Mouse (Mus musculus): ENCODE measurements at regions not wholly inside any gene's neighbourhood (a gene's known extent, or its start where the extent isn't known, plus 50 kb on each side); places are given as distances from the start of the nearest gene placed in this dataset.

DNA sequence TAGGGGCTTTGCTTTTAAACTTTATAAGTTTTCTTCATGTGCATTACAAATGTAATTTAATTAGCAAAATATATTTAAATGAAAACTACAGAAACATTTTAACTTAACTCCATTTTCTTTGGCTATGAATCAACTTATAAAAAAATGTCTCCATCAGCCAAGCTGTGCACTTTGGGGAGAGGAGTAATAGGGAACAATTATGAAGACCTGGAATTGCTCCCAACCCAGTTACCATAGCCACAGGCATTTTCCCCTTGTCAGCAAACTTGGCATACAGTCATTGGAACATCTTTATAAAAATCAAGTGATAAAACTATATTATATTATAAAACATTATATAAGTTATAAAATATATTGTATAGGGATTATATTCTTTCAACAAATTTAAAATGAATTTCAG, 65.0 kb downstream of the Atxn7l3b start:
- H3K9ac ChIP-seq (ENCODE audit: low read depth, low read length) = no peak overlapping the region
- H3K36me3 ChIP-seq (ENCODE audit: control insufficient read depth, insufficient read depth, low read length) = no peaks in the 10 kb centered on the region
- DNase-seq (ENCODE audit: low spot score) (no peak), ATAC-seq (ENCODE audit: low FRiP score) (no peak)
- H3K4me2 ChIP-seq (replicated peaks; ENCODE audit: low read depth, low read length) = no peak overlapping the region
- no peaks in the 10 kb centered on the region for H3K9me3 ChIP-seq (ENCODE audit: control insufficient read depth, low read length)
- no peak overlapping the region for H3K27ac ChIP-seq (ENCODE audit: low read depth, low read length)
- H3K4me1 ChIP-seq (replicated peaks; ENCODE audit: control insufficient read depth, insufficient read depth, low read length) = no peaks in the 10 kb centered on the region
- no peaks in the 10 kb centered on the region for H3K27me3 ChIP-seq (ENCODE audit: control insufficient read depth, insufficient read depth, low read length)
- H3K4me3 ChIP-seq (ENCODE audit: low read depth, low read length) = no peak overlapping the region

DNA sequence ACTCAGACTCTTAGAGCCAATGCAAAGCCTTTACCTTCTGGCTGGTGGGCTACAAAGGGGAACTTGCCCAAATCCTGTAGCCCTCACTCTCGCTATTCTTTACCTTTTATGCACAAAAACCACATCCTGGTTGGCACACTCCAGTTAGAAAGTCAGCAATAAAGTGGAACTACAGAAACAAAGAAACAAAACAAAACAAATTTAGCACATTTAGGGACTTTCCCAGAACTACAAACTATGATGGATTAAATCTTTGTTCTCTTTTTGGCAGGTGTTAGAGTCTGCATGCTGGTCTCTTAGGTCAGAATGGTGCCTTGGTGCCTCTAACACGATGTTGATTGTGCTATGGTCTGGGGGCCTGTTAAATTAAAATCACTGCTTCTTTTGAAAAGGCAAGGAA, 65.4 kb downstream of the Atxn7l3b start:
- no peaks in the 10 kb centered on the region for H3K9me3 ChIP-seq (ENCODE audit: control insufficient read depth, low read length)
- H3K4me1 ChIP-seq (replicated peaks; ENCODE audit: control insufficient read depth, insufficient read depth, low read length) = no peaks in the 10 kb centered on the region
- no peaks in the 10 kb centered on the region for H3K27me3 ChIP-seq (ENCODE audit: control insufficient read depth, insufficient read depth, low read length)
- ATAC-seq (ENCODE audit: low FRiP score) (no peak), DNase-seq (ENCODE audit: low spot score) (no peak)
- 61% methylated on average over 2 of the region's 2 CpGs for WGBS
- H3K27ac ChIP-seq (ENCODE audit: low read depth, low read length) = no peak overlapping the region
- no peak overlapping the region for H3K4me3 ChIP-seq (ENCODE audit: low read depth, low read length)
- no peaks in the 10 kb centered on the region for H3K36me3 ChIP-seq (ENCODE audit: control insufficient read depth, insufficient read depth, low read length)
- H3K9ac ChIP-seq (ENCODE audit: low read depth, low read length) = no peak overlapping the region
- H3K4me2 ChIP-seq (replicated peaks; ENCODE audit: low read depth, low read length) = no peak overlapping the region

- Histone ChIP-seq H3K4me3 (ENCODE audit: low read depth, low read length) (no peak overlapping the region), H3K9me3 (ENCODE audit: control insufficient read depth, low read length) (no peaks in the 10 kb centered on the region), H3K36me3 (ENCODE audit: control insufficient read depth, insufficient read depth, low read length) (no peaks in the 10 kb centered on the region), H3K27ac (ENCODE audit: low read depth, low read length) (no peak overlapping the region), H3K27me3 (ENCODE audit: control insufficient read depth, insufficient read depth, low read length) (no peaks in the 10 kb centered on the region), H3K9ac (ENCODE audit: low read depth, low read length) (no peak overlapping the region), H3K4me2 (replicated peaks; ENCODE audit: low read depth, low read length) (no peak overlapping the region), H3K4me1 (replicated peaks; ENCODE audit: control insufficient read depth, insufficient read depth, low read length) (no peaks in the 10 kb centered on the region)
- WGBS = 73% methylated on average over 1 of the region's 1 CpGs
- no peak for DNase-seq (ENCODE audit: low spot score)
- no peak for ATAC-seq (ENCODE audit: low FRiP score)
These were observed 76.8 kb downstream of the Atxn7l3b start for GRCm38 (mm10) chr10:112851997-112852396.

- Histone ChIP-seq H3K4me3 (ENCODE audit: low read depth, low read length) (no peak overlapping the region), H3K4me2 (replicated peaks; ENCODE audit: low read depth, low read length) (no peak overlapping the region), H3K36me3 (ENCODE audit: control insufficient read depth, insufficient read depth, low read length) (no peaks in the 10 kb centered on the region), H3K4me1 (replicated peaks; ENCODE audit: control insufficient read depth, insufficient read depth, low read length) (no peaks in the 10 kb centered on the region), H3K9ac (ENCODE audit: low read depth, low read length) (no peak overlapping the region), H3K27me3 (ENCODE audit: control insufficient read depth, insufficient read depth, low read length) (no peaks in the 10 kb centered on the region), H3K27ac (ENCODE audit: low read depth, low read length) (no peak overlapping the region), H3K9me3 (ENCODE audit: control insufficient read depth, low read length) (no peaks in the 10 kb centered on the region)
- no peak for ATAC-seq (ENCODE audit: low FRiP score)
- 76% methylated on average over 1 of the region's 1 CpGs for WGBS
- DNase-seq (ENCODE audit: low spot score) = peak; percentile 9
These were observed 82.6 kb downstream of the Atxn7l3b start for GRCm38 (mm10) chr10:112846225-112846624.

GRCm38 (mm10) chr10:112837400-112838035, 91.3 kb downstream of the Atxn7l3b start:
- Histone ChIP-seq H3K27ac (ENCODE audit: low read depth, low read length) (no peak overlapping the region), H3K9me3 (ENCODE audit: control insufficient read depth, low read length) (no peaks in the 10 kb centered on the region), H3K36me3 (ENCODE audit: control insufficient read depth, insufficient read depth, low read length) (no peaks in the 10 kb centered on the region), H3K4me2 (replicated peaks; ENCODE audit: low read depth, low read length) (no peak overlapping the region), H3K4me1 (replicated peaks; ENCODE audit: control insufficient read depth, insufficient read depth, low read length) (no peaks in the 10 kb centered on the region), H3K27me3 (ENCODE audit: control insufficient read depth, insufficient read depth, low read length) (no peaks in the 10 kb centered on the region), H3K9ac (ENCODE audit: low read depth, low read length) (no peak overlapping the region), H3K4me3 (ENCODE audit: low read depth, low read length) (no peak overlapping the region)
- WGBS = 87% methylated on average over 11 of the region's 11 CpGs
- ATAC-seq (ENCODE audit: low FRiP score) = no peak
- DNase-seq (ENCODE audit: low spot score) = no peak

DNA sequence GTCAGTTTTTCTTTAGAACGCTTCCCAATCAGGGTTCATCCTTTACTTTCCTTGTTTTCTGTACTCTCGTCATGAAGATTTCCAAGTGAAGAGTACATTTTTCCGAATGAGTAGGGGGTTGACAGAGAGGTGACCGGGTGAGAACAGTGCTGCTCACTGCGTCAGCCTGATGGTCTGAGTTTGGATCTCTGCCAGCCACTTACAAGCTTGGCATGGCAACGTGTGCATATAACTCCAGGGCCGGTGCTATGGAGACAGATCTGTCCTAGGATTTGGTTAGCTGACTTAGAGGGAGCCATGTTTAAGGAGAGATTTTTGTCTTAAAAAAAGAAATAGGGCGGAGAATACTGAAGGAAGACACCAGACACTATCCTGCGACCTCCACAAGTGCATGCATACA, 92.8 kb downstream of the Atxn7l3b start:
- no peak overlapping the region for H3K4me3 ChIP-seq (ENCODE audit: low read depth, low read length)
- no peak for ATAC-seq (ENCODE audit: low FRiP score)
- H3K27me3 ChIP-seq (ENCODE audit: control insufficient read depth, insufficient read depth, low read length) = no peaks in the 10 kb centered on the region

GRCm38 (mm10) chr10:112835508-112835907, 93.3 kb downstream of the Atxn7l3b start:
- H3K9me3 ChIP-seq (ENCODE audit: control insufficient read depth, low read length) = no peaks in the 10 kb centered on the region
- no peaks in the 10 kb centered on the region for H3K27me3 ChIP-seq (ENCODE audit: control insufficient read depth, insufficient read depth, low read length)
- H3K4me1 ChIP-seq (replicated peaks; ENCODE audit: control insufficient read depth, insufficient read depth, low read length) = no peaks in the 10 kb centered on the region
- H3K27ac ChIP-seq (ENCODE audit: low read depth, low read length) = no peak overlapping the region
- no peak for DNase-seq (ENCODE audit: low spot score)
- WGBS = 62% methylated on average over 8 of the region's 8 CpGs
- no peaks in the 10 kb centered on the region for H3K36me3 ChIP-seq (ENCODE audit: control insufficient read depth, insufficient read depth, low read length)
- no peak overlapping the region for H3K9ac ChIP-seq (ENCODE audit: low read depth, low read length)
- no peak overlapping the region for H3K4me2 ChIP-seq (replicated peaks; ENCODE audit: low read depth, low read length)
- ATAC-seq (ENCODE audit: low FRiP score) = no peak
- no peak overlapping the region for H3K4me3 ChIP-seq (ENCODE audit: low read depth, low read length)

More for the DNA sequence above, 92.8 kb downstream of the Atxn7l3b start:
- H3K4me2 ChIP-seq (replicated peaks; ENCODE audit: low read depth, low read length) = no peak overlapping the region
- DNase-seq (ENCODE audit: low spot score) = no peak
- no peaks in the 10 kb centered on the region for H3K36me3 ChIP-seq (ENCODE audit: control insufficient read depth, insufficient read depth, low read length)
- no peaks in the 10 kb centered on the region for H3K4me1 ChIP-seq (replicated peaks; ENCODE audit: control insufficient read depth, insufficient read depth, low read length)
- 80% methylated on average over 9 of the region's 9 CpGs for WGBS
- no peak overlapping the region for H3K9ac ChIP-seq (ENCODE audit: low read depth, low read length)
- H3K9me3 ChIP-seq (ENCODE audit: control insufficient read depth, low read length) = no peaks in the 10 kb centered on the region
- no peak overlapping the region for H3K27ac ChIP-seq (ENCODE audit: low read depth, low read length)

- Histone ChIP-seq H3K4me2 (replicated peaks; ENCODE audit: low read depth, low read length) (no peak overlapping the region), H3K9ac (ENCODE audit: low read depth, low read length) (no peak overlapping the region), H3K4me3 (ENCODE audit: low read depth, low read length) (no peak overlapping the region), H3K4me1 (replicated peaks; ENCODE audit: control insufficient read depth, insufficient read depth, low read length) (no peaks in the 10 kb centered on the region), H3K36me3 (ENCODE audit: control insufficient read depth, insufficient read depth, low read length) (no peaks in the 10 kb centered on the region), H3K27me3 (ENCODE audit: control insufficient read depth, insufficient read depth, low read length) (no peaks in the 10 kb centered on the region), H3K9me3 (ENCODE audit: control insufficient read depth, low read length) (no peaks in the 10 kb centered on the region), H3K27ac (ENCODE audit: low read depth, low read length) (no peak overlapping the region)
- ATAC-seq (ENCODE audit: low FRiP score) (no peak), DNase-seq (ENCODE audit: low spot score) (no peak)
- WGBS = 46% methylated on average over 1 of the region's 1 CpGs
These were observed 118.6 kb downstream of the Atxn7l3b start for GRCm38 (mm10) chr10:112810181-112810580.

- Histone ChIP-seq H3K9me3 (ENCODE audit: control insufficient read depth, low read length) (no peaks in the 10 kb centered on the region), H3K36me3 (ENCODE audit: control insufficient read depth, insufficient read depth, low read length) (no peaks in the 10 kb centered on the region), H3K9ac (ENCODE audit: low read depth, low read length) (no peak overlapping the region), H3K4me2 (replicated peaks; ENCODE audit: low read depth, low read length) (no peak overlapping the region), H3K27me3 (ENCODE audit: control insufficient read depth, insufficient read depth, low read length) (no peaks in the 10 kb centered on the region), H3K4me3 (ENCODE audit: low read depth, low read length) (no peak overlapping the region), H3K27ac (ENCODE audit: low read depth, low read length) (no peak overlapping the region), H3K4me1 (replicated peaks; ENCODE audit: control insufficient read depth, insufficient read depth, low read length) (no peaks in the 10 kb centered on the region)
- 52% methylated on average over 6 of the region's 6 CpGs for WGBS
- DNase-seq (ENCODE audit: low spot score) (peak; percentile 34), ATAC-seq (ENCODE audit: low FRiP score) (no peak)
These were observed 125.2 kb downstream of the Atxn7l3b start for GRCm38 (mm10) chr10:112803557-112803956.

Measured in hindbrain, embryonic 11.5 days (tissue).